Mouse (Mus musculus) CH12.LX (cell line): ENCODE data around the gene Trmt10b.

Experiments used
- BHLHE40 ChIP-seq: IDR thresholded peaks from 2 replicates; pipeline ENCODE4 v1.6.1; 2011; ENCODE audit warnings: mild to moderate bottlenecking, low read depth, low read length, improper control_type of control experiment
- CTCF ChIP-seq, 2 experiments: IDR thresholded peaks in 1 of 2; conservative IDR thresholded peaks in 1 of 2; 2 replicates each; pipeline ENCODE4 v1.5.1; 2011 to 2012; ENCODE audit warnings: low read depth in 2 of 2, low read length in 2 of 2, improper control_type of control experiment in 1 of 2, inconsistent platforms in 1 of 2, mild to moderate bottlenecking in 1 of 2, moderate library complexity in 1 of 2
- E2F4 ChIP-seq: IDR thresholded peaks from 2 replicates; pipeline ENCODE4 v1.6.1; 2011; ENCODE audit warnings: low read depth, low read length, improper control_type of control experiment; ENCODE audit not compliant: insufficient replicate concordance
- MAX ChIP-seq: IDR thresholded peaks from 2 replicates; pipeline ENCODE4 v1.6.1; 2011; ENCODE audit warnings: low read length, improper control_type of control experiment
- PAX5 ChIP-seq: IDR thresholded peaks from 2 replicates; pipeline ENCODE4 v1.6.1; 2012; ENCODE audit warnings: low read length, inconsistent platforms, mixed read lengths
- POLR2AphosphoS2 ChIP-seq: IDR thresholded peaks from 2 replicates; pipeline ENCODE4 v1.6.1; 2011; ENCODE audit warnings: low read depth, low read length, improper control_type of control experiment
- USF1 ChIP-seq: IDR thresholded peaks from 2 replicates; pipeline ENCODE4 v1.6.1; 2014; ENCODE audit warnings: low read depth, mild to moderate bottlenecking, inconsistent platforms, low read length, improper control_type of control experiment

GRCm38 (mm10) chr4:45251265-45251664 is 45.7 kb upstream of the Trmt10b start:
- TF ChIP-seq PAX5 (no peak), POLR2AphosphoS2 (no peak), MAX (no peak), CTCF (conservative IDR thresholded peaks at IDR 0.05 in 1 of 2, IDR thresholded peaks at IDR 0.05 in 1 of 2; ENCODE audit: low read depth in 2 of 2, low read length in 2 of 2) (no peak), E2F4 (no peak), BHLHE40 (no peak), USF1 (no peak)
